Mouse (Mus musculus): ENCODE measurements around the gene Dapk2. TPM values are rescaled to one million over a fixed set of nuclear protein-coding genes. Genes with fewer than 3 reads are reported as not detected.

The Dapk2 gene
- polyA plus RNA-seq, 1 experiment from 2014 or later: 6.7 TPM

DNA sequence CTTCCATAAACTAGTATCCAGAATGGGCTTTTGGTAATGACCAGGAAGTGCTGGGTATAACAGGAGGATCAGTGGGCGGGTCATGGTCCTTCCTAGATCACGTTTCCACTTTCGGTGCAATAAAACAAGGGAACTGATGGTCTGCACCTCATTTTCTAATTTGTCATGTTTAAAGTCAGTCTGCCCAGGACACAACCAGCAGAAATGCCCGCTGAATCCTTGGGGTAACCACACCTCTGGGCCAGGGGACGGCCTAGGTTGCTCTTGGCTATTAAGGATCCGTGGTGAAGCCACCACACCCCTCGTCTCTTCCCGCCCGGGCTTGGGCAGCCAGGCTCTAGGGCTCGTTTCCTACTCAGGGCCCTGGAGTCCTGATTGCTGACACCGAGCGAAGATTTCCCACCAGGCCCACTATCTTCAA is 33.9 kb upstream of the Dapk2 start:
- Histone ChIP-seq H3K27me3 (no peaks in the 10 kb centered on the region), H3K36me3 (no peaks in the 10 kb centered on the region), H3K9ac (peak overlapping the region; percentile 91), H3K9me3 (no peaks in the 10 kb centered on the region), H3K4me3 (peak overlapping the region; percentile 79), H3K4me1 (peaks cover 22% of the 10 kb centered on the region), H3K4me2 (peak overlapping the region; percentile 78), H3K27ac (peak overlapping the region; percentile 88)
- WGBS: under 1% methylated on average over 12 of the region's 12 CpGs
- 0 out of 2 replicates have a peak, but pooled peaks have one; percentile 11 for ATAC-seq (ENCODE audit: insufficient number of reproducible peaks, insufficient read depth, low FRiP score, low TSS enrichment, low read depth)

DNA sequence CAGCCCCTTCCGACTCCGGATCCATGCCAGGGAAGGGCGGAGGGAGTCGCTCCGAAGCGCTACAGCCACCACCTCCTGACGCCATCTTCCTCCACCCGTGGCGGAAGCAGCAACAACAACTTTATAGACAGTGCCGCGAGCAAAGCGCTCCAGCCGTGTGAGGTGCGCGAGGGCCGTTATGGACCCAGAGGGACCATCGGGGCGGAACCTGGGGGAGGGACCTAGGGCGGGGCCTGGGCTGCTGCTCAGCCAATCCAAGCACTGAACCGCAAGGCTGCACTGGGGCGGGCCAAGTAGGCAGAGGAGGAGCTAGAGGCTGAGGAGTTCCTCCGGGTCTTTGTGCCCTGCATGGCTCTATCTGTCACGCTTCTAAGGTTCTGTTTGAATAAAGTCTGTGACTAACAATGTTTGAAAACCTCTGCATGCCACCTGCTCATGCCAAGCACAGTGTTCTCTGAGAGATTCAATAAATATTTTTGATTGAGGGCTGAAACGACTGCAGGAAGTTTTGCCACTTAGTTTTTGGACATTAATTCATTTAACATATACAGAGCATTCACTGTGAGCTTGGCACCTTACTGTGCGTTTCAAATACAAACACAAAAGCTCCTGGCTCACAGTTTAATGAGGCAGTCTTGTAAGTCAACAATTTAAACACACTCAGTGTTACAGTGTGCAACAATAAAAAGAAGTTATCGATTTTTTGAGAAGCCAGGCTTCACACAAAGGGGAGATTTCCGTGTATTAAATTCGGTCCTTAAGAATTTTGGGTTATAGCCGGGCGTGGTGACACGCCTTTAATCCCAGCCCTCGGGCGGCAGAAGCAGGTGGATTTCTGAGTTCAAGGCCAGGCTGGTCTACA is 33.1 kb upstream of the Dapk2 start:
- Histone ChIP-seq H3K36me3 (no peaks in the 10 kb centered on the region), H3K27ac (peak overlapping the region; percentile 88), H3K4me2 (peak overlapping the region; percentile 78), H3K9me3 (no peaks in the 10 kb centered on the region), H3K4me1 (peaks cover 22% of the 10 kb centered on the region), H3K27me3 (no peaks in the 10 kb centered on the region), H3K9ac (peak overlapping the region; percentile 91), H3K4me3 (peak overlapping the region; percentile 79)
- WGBS: 18% methylated on average over 33 of the region's 33 CpGs
- ATAC-seq (ENCODE audit: insufficient number of reproducible peaks, insufficient read depth, low FRiP score, low TSS enrichment, low read depth): peak; percentile 97

DNA sequence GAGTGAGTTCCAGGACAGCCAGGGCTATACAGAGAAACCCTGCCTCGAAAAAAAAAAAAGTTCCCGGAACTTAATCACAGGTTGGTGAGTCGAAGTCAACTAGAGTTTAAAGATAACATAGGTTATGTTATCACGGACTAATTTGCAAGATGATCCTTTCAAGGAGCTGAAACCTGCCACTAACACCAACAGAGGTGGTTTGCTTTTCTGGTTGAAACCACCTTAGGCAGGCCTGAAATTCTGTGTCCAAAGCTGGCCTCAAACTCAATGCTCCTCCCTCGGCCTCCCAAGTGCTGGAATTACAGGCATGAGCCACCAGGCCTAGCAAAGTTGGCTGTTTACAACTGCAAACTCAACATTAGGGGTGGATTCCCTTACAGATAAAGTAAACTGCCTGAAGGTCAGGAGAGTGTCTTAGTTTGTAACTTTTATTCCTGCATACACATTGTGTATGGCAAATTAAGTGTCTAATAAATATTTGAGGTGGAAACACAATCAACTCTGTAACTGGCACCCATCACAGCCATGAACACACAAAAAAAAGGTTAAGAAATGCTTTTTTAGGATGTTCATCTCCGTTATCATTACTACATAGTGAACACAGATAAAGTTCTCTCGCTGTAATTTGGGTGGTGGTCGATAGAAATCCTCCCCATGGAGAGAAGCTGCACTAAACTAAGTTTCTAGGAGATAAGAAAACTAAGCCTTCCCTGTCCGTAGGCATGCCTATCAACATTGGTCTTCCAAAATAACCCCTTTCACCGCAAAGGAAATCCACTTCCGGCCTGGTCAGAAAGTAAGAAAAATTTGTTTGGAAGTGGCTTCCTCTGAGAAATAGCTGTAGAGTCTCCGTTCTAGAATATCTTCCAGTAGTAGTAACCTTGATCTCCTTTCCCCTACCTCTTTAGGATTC is 32.2 kb upstream of the Dapk2 start:
- peaks cover 6% of the 10 kb centered on the region for H3K36me3 ChIP-seq
- H3K27me3 ChIP-seq: no peaks in the 10 kb centered on the region
- peak overlapping the region; percentile 69 for H3K4me3 ChIP-seq
- H3K9ac ChIP-seq: peak overlapping the region; percentile 81; the same call in 1 of the 2 replicates
- no peaks in the 10 kb centered on the region for H3K9me3 ChIP-seq
- H3K27ac ChIP-seq: peak overlapping the region; percentile 88
- no peak for ATAC-seq (ENCODE audit: insufficient number of reproducible peaks, insufficient read depth, low FRiP score, low TSS enrichment, low read depth)
- peak overlapping the region; percentile 83 for H3K4me2 ChIP-seq
- 59% methylated on average over 12 of the region's 12 CpGs for WGBS
- peaks cover 22% of the 10 kb centered on the region for H3K4me1 ChIP-seq

DNA sequence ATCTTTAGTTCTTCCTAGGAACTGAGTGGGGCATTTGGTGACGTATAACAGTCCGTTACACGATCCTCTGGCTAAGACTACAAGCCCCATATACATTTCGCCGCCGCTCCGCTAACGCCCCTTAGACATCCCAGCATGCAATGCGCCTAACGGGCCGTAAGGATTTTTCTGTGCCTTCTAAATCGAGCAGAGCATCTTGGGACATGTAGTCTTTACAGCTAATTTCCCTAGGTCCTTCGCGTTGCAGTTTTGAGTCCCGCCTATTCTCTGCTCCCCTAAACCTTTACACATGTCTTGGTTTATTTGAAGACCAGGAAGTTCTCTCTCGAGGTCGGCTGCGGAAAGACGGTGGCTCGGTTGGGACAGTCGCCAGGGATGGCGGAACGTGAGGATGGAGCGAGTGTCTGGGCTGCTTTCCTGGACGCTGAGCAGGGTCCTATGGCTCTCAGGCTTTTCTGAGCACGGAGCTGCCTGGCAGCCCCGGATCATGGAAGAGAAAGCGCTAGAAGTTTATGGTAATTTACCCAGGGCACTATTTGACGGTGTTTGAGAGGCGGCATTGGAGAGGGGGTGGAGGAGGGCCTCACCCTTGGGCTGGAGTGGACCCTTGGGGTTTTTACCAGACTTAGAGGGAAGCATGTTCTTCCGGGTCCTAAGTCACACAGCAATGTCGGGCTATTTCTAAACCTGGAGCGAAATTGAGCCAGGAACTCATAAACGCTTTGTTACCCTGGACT is 31.4 kb upstream of the Dapk2 start, which contains the start of the genes Snx1 and Ciao2a:
Gene Snx1 (minus strand): TSS at position 132 of the 737 bp plus-strand sequence.
Gene Ciao2a (plus strand): TSS at position 156 of the 737 bp plus-strand sequence.
- 1% methylated on average over 34 of the region's 34 CpGs for WGBS
- Histone ChIP-seq H3K36me3 (peaks cover 7% of the 10 kb centered on the region), H3K27me3 (no peaks in the 10 kb centered on the region), H3K9ac (peak within 1 kb of the TSS; percentile 81), H3K4me2 (peak within 1 kb of the TSS; percentile 83), H3K4me1 (peaks cover 22% of the 10 kb centered on the region), H3K9me3 (no peaks in the 10 kb centered on the region), H3K4me3 (peak within 1 kb of the TSS; percentile 69), H3K27ac (peak within 1 kb of the TSS; percentile 88)
- ATAC-seq (ENCODE audit: insufficient number of reproducible peaks, insufficient read depth, low FRiP score, low TSS enrichment, low read depth): peak; percentile 73

DNA sequence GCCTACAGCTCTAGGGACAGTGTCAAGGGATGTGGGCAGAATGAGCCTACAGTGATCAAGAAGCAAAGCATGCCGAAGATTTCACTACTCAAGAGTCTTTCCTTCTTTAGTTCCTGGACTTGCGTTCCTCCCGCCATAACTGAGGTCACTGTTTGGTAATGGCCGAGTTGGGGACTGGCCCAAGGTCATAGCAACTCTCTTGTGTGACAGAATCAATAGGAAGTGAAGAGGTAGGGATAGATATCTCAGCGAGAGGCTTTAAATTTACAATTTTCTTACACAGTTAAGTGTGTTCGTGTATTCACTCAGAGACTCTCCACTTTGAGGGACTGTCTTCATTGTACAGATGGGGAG is 30.9 kb upstream of the Dapk2 start:
- 46% methylated on average over 6 of the region's 6 CpGs for WGBS
- Histone ChIP-seq H3K9me3 (no peaks in the 10 kb centered on the region), H3K27me3 (no peaks in the 10 kb centered on the region), H3K4me3 (peak overlapping the region; percentile 69), H3K9ac (peak overlapping the region; percentile 81), H3K27ac (peak overlapping the region; percentile 81), H3K36me3 (peaks cover 8% of the 10 kb centered on the region), H3K4me1 (peaks cover 22% of the 10 kb centered on the region), H3K4me2 (peak overlapping the region; percentile 83)
- no peak for ATAC-seq (ENCODE audit: insufficient number of reproducible peaks, insufficient read depth, low FRiP score, low TSS enrichment, low read depth)

DNA sequence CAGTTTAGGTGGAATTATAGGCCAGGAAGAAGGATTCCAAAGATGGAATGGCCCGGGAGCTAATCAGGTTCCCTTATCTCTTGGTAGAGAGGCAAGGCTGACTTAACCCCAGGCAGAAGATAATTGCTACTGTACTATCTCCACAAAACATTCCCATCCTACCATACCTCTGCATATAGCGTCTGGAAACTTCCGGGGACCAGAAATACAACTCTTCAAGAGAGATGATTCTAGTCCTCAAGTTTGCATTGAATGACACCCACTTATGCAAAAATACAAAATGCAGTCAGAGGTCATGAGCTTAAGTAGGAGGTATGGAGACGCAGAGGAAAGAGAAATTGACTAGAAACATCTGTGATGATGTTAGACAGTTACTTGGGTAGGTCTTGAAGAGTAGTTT is 30.1 kb upstream of the Dapk2 start:
- Histone ChIP-seq H3K27me3 (no peaks in the 10 kb centered on the region), H3K9me3 (no peaks in the 10 kb centered on the region), H3K4me3 (peak overlapping the region; percentile 69), H3K4me1 (peaks cover 22% of the 10 kb centered on the region), H3K4me2 (peak overlapping the region; percentile 83), H3K27ac (no peak overlapping the region), H3K9ac (no peak overlapping the region), H3K36me3 (peaks cover 16% of the 10 kb centered on the region)
- ATAC-seq (ENCODE audit: insufficient number of reproducible peaks, insufficient read depth, low FRiP score, low TSS enrichment, low read depth): no peak
- WGBS: 88% methylated on average over 4 of the region's 4 CpGs

DNA sequence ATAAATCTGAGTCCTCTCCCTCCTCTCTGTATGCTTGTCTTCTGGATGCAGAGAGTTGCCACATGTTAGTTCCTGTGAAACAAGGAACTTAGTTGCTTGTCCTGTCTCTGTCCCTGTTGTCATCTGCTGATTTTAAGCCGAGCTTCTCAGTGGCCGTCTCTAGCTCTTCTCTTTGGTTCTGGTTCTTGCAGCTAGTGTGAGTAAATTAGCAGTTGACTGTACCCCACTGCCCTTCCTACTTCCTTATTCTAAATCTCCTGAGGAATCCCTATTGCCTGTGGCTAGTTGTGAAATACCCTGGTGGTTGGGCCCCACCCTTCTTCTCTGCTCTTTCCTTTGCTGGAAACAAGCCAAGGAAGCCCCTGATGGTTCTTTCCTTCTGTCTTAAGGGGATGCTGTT is 26.6 kb upstream of the Dapk2 start:
- no peaks in the 10 kb centered on the region for H3K9me3 ChIP-seq
- H3K27ac ChIP-seq: no peak overlapping the region
- peaks cover 8% of the 10 kb centered on the region for H3K4me1 ChIP-seq
- no peak overlapping the region for H3K4me2 ChIP-seq
- peaks cover 47% of the 10 kb centered on the region for H3K36me3 ChIP-seq
- WGBS: 79% methylated on average over 2 of the region's 2 CpGs
- no peaks in the 10 kb centered on the region for H3K27me3 ChIP-seq
- no peak for ATAC-seq (ENCODE audit: insufficient number of reproducible peaks, insufficient read depth, low FRiP score, low TSS enrichment, low read depth)
- no peak overlapping the region for H3K4me3 ChIP-seq
- no peak overlapping the region for H3K9ac ChIP-seq

DNA sequence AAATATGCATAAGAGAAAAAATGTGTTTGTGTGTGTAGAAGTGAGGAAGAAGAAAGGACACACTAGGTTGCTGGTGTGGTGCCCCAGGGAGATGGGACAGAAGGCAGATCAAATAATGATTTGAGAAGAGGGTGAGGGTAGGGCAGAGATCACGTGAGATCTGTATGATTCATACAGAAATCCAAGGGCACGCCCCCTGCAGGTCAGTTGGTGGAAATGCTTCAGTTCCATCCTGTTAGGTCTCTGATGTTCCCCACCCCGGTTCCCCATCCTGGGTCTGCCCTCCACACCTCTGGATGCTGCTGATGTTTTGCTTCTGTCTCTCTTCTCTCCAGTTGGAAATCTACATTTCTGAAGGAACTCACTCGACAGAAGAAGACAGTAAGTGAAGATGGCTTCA is 22.1 kb upstream of the Dapk2 start:
- H3K9ac ChIP-seq: no peak overlapping the region
- H3K36me3 ChIP-seq: peaks cover 82% of the 10 kb centered on the region
- ATAC-seq (ENCODE audit: insufficient number of reproducible peaks, insufficient read depth, low FRiP score, low TSS enrichment, low read depth): no peak
- 47% methylated on average over 4 of the region's 4 CpGs for WGBS
- H3K27ac ChIP-seq: no peak overlapping the region
- no peaks in the 10 kb centered on the region for H3K27me3 ChIP-seq
- no peak overlapping the region for H3K4me2 ChIP-seq
- no peaks in the 10 kb centered on the region for H3K9me3 ChIP-seq
- H3K4me1 ChIP-seq: no peaks in the 10 kb centered on the region
- no peak overlapping the region for H3K4me3 ChIP-seq

DNA sequence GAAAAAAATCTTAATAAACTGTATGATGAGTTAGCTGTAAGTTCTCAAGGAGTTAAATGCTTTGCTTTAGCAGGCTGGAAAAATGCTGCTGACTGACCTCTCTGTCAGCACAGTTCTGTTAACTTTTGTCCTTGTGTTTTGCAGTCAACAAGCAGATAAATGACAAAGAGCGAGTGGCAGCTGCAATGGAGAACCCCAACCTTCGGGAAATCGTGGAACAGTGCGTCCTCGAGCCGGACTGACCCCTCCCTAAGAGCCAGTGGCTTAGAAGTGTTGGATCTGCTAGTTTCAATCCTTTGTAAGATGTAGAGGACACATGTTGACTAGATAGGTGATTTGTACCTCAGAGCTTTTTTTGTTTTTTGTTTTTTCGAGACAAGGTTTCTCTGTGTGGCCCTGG is 19.8 kb upstream of the Dapk2 start:
- peaks cover 74% of the 10 kb centered on the region for H3K36me3 ChIP-seq
- WGBS: 93% methylated on average over 7 of the region's 7 CpGs
- no peak overlapping the region for H3K9ac ChIP-seq
- no peak overlapping the region for H3K4me2 ChIP-seq
- no peaks in the 10 kb centered on the region for H3K27me3 ChIP-seq
- no peaks in the 10 kb centered on the region for H3K4me1 ChIP-seq
- H3K9me3 ChIP-seq: no peaks in the 10 kb centered on the region
- H3K27ac ChIP-seq: no peak overlapping the region
- H3K4me3 ChIP-seq: no peak overlapping the region
- no peak for ATAC-seq (ENCODE audit: insufficient number of reproducible peaks, insufficient read depth, low FRiP score, low TSS enrichment, low read depth)

DNA sequence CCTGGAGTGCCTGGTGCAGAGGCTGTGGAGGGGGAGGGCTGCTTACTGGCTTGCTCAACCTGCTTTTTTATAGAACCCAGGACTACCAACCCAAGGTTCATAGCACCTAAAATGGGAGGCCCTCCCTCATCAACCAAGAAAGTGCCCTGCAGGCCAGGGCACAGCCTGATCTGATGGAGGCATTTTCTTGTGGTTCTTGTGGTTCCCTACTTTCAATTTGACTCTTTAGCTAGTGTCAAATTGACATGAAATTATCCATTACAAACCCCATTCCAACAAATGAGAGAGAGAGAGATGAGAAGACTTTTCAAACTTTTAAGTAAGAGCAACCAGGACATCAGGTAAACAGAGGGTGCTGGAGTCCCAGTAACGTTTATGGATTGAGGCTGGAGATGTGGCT is 15.8 kb upstream of the Dapk2 start:
- H3K9ac ChIP-seq: no peak overlapping the region
- 71% methylated on average over 1 of the region's 1 CpGs for WGBS
- H3K27ac ChIP-seq: no peak overlapping the region
- H3K4me3 ChIP-seq: no peak overlapping the region
- H3K9me3 ChIP-seq: no peaks in the 10 kb centered on the region
- H3K36me3 ChIP-seq: peaks cover 38% of the 10 kb centered on the region
- H3K4me1 ChIP-seq: no peaks in the 10 kb centered on the region
- no peaks in the 10 kb centered on the region for H3K27me3 ChIP-seq
- H3K4me2 ChIP-seq: no peak overlapping the region
- ATAC-seq (ENCODE audit: insufficient number of reproducible peaks, insufficient read depth, low FRiP score, low TSS enrichment, low read depth): no peak

DNA sequence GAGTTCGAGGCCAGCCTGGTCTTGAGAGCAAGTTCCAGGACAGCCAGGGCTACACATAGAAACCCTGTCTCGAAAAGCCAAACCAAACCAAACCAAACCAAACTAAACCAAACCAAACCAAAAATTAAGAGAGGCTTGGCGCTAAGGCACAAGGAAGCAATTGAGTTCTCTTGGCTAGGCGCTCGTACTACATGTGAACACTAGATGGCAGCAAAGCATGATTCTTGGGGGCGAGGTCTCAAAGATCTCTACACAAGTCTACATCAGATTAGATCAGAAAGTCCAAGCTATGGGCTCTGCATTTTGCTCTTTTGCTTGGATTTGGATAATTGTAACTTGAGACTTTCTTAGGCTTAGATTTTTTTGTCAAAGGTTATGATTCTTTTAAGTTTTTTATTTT is 13.8 kb upstream of the Dapk2 start:
- no peak overlapping the region for H3K4me2 ChIP-seq

More for the DNA sequence above, 13.8 kb upstream of the Dapk2 start:
- no peak overlapping the region for H3K9ac ChIP-seq
- peaks cover 20% of the 10 kb centered on the region for H3K36me3 ChIP-seq
- H3K27ac ChIP-seq: no peak overlapping the region
- 7% methylated on average over 6 of the region's 6 CpGs for WGBS
- no peaks in the 10 kb centered on the region for H3K4me1 ChIP-seq
- H3K4me3 ChIP-seq: no peak overlapping the region
- H3K27me3 ChIP-seq: no peaks in the 10 kb centered on the region
- ATAC-seq (ENCODE audit: insufficient number of reproducible peaks, insufficient read depth, low FRiP score, low TSS enrichment, low read depth): no peak
- H3K9me3 ChIP-seq: no peaks in the 10 kb centered on the region

Data from embryonic facial prominence, embryonic 13.5 days (tissue).